Mouse (Mus musculus): Measurements from ENCODE around the gene Mindy4b-ps.

GRCm38 (mm10) chr3:58784219-58785092 is 37.7 kb downstream of the Mindy4b-ps start:
- TF ChIP-seq CTCF (IDR thresholded peaks at IDR 0.05; ENCODE audit: low read depth, low read length) (no peak), GATA1 (IDR thresholded peaks at IDR 0.05; ENCODE audit: borderline replicate concordance, low read length) (no peak), POLR2AphosphoS5 (IDR thresholded peaks at IDR 0.05; ENCODE audit: insufficient replicate concordance, low read depth, low read length) (no peak), TAL1 (conservative IDR thresholded peaks at IDR 0.05; ENCODE audit: low read depth, low read length) (no peak), GATA2 (IDR thresholded peaks at IDR 0.05; ENCODE audit: borderline replicate concordance, low read depth, low read length) (no peak)
